Mouse (Mus musculus): ENCODE data around the gene Crybg3.

- no peak for TF ChIP-seq CTCF (IDR thresholded peaks at IDR 0.05; ENCODE audit: low read depth, low read length)
- no peak for TF ChIP-seq EP300 (IDR thresholded peaks at IDR 0.05; ENCODE audit: insufficient read depth, low read depth, low read length)
- no peak for TF ChIP-seq POLR2A (IDR thresholded peaks at IDR 0.05; ENCODE audit: insufficient read depth, low read length)
Observed at GRCm38 (mm10) chr16:59573961-59574360, 26.8 kb downstream of the Crybg3 start.
